Mouse (Mus musculus) gastrocnemius, adult 2 months (tissue): ENCODE data around the gene Ttc6. TPM values are rescaled to one million over a fixed set of nuclear protein-coding genes. Genes with fewer than 3 reads are reported as not detected.
A peak's percentile ranks its signal among the peaks of the same experiment; 100 is the strongest.

ENCODE experiments used
- DNase-seq: peaks from one replicate; pipeline ENCODE4 v3.0.0; 2022
- H3K27ac ChIP-seq: fragments of 200-600 bp; 2 replicates; pipeline ENCODE4 v1.8.1; 2022; ENCODE audit warnings: mild to moderate bottlenecking
- H3K4me3 ChIP-seq: fragments of 200-600 bp; 2 replicates; pipeline ENCODE4 v1.8.1; 2022; ENCODE audit warnings: mild to moderate bottlenecking, moderate library complexity
- CTCF ChIP-seq: fragments of 200-600 bp; IDR thresholded peaks from 2 replicates; pipeline ENCODE4 v1.8.1; 2022; ENCODE audit warnings: antibody characterized with exemption, mild to moderate bottlenecking, moderate library complexity
- intact Hi-C: fragments of 180-260 bp; cut with DNase I; formaldehyde crosslinking; loops from one replicate; pipeline ENCODE4 v1.15.1; 2025
- long read RNA-seq, 2 experiments: library from polyadenylated mRNA; stranded (forward); transcript quantifications; one replicate each; pipeline ENCODE4 v2.0.0; 2021
- total RNA-seq, 2 experiments: library from RNA; stranded (reverse); gene quantifications; 2 replicates each; pipeline ENCODE4 v1.2.3; 2021

The Ttc6 gene
- not detected for total RNA-seq
- long read RNA-seq, experiment 1: 0 reads
- long read RNA-seq, experiment 2: 0 reads

GRCm38 (mm10) chr12:57563909-57564308 lies at the start of gene Ttc6:
Gene Ttc6 (plus strand): TSS chr12:57564113.
- H3K27ac ChIP-seq: no peak within 1 kb of the TSS
- no peak for TF ChIP-seq CTCF
- no peak within 1 kb of the TSS for H3K4me3 ChIP-seq
- intact Hi-C loops: no loop called here
- DNase-seq: no peak

GRCm38 (mm10) chr12:57514552-57514951 lies 49.4 kb upstream of the Ttc6 start:
- TF ChIP-seq CTCF: no peak
- no peak overlapping the region for H3K27ac ChIP-seq
- no peak for DNase-seq
- no peak overlapping the region for H3K4me3 ChIP-seq
- intact Hi-C loops: no loop called here

- no peak overlapping the region for H3K27ac ChIP-seq
- intact Hi-C loops: no loop called here
- no peak for TF ChIP-seq CTCF
- DNase-seq: no peak
- H3K4me3 ChIP-seq: no peak overlapping the region
Observed at GRCm38 (mm10) chr12:57515702-57516377, 48.1 kb upstream of the Ttc6 start.

GRCm38 (mm10) chr12:57528335-57528734 lies 35.6 kb upstream of the Ttc6 start:
- DNase-seq: no peak
- Histone ChIP-seq H3K27ac (no peak overlapping the region), H3K4me3 (no peak overlapping the region)
- TF ChIP-seq CTCF: no peak
- intact Hi-C loops: no loop called here

GRCm38 (mm10) chr12:57530474-57530873 lies 33.4 kb upstream of the Ttc6 start:
- Histone ChIP-seq H3K4me3 (no peak overlapping the region), H3K27ac (no peak overlapping the region)
- intact Hi-C loops: no loop called here
- no peak for TF ChIP-seq CTCF
- no peak for DNase-seq

- no peak for TF ChIP-seq CTCF
- intact Hi-C loops: no loop called here
- DNase-seq: no peak
- Histone ChIP-seq H3K4me3 (no peak overlapping the region), H3K27ac (no peak overlapping the region)
Observed at GRCm38 (mm10) chr12:57534517-57534878, 29.4 kb upstream of the Ttc6 start.

- H3K4me3 ChIP-seq: no peak overlapping the region
- TF ChIP-seq CTCF: no peak
- intact Hi-C loops: no loop called here
- no peak for DNase-seq
- no peak overlapping the region for H3K27ac ChIP-seq
Observed at GRCm38 (mm10) chr12:57534879-57535611, 28.9 kb upstream of the Ttc6 start.

- intact Hi-C loops: no loop called here
- H3K4me3 ChIP-seq: no peak overlapping the region
- no peak overlapping the region for H3K27ac ChIP-seq
- no peak for DNase-seq
- no peak for TF ChIP-seq CTCF
Observed at GRCm38 (mm10) chr12:57536056-57536908, 27.6 kb upstream of the Ttc6 start.

- TF ChIP-seq CTCF: no peak
Observed at GRCm38 (mm10) chr12:57536909-57537670, 26.8 kb upstream of the Ttc6 start.

GRCm38 (mm10) chr12:57537791-57538587 lies 25.9 kb upstream of the Ttc6 start:
- no peak for TF ChIP-seq CTCF
- DNase-seq: no peak
- intact Hi-C loops: no loop called here
- H3K4me3 ChIP-seq: peak overlapping the region; percentile 54
- no peak overlapping the region for H3K27ac ChIP-seq

More at GRCm38 (mm10) chr12:57536909-57537670, 26.8 kb upstream of the Ttc6 start:
- Histone ChIP-seq H3K4me3 (no peak overlapping the region), H3K27ac (no peak overlapping the region)
- intact Hi-C loops: no loop called here
- DNase-seq: no peak
